Mouse (Mus musculus): ENCODE data around the gene Sphk1.
A peak's percentile ranks its signal among the peaks of the same experiment; 100 is the strongest.

Sphk1 gene

DNA sequence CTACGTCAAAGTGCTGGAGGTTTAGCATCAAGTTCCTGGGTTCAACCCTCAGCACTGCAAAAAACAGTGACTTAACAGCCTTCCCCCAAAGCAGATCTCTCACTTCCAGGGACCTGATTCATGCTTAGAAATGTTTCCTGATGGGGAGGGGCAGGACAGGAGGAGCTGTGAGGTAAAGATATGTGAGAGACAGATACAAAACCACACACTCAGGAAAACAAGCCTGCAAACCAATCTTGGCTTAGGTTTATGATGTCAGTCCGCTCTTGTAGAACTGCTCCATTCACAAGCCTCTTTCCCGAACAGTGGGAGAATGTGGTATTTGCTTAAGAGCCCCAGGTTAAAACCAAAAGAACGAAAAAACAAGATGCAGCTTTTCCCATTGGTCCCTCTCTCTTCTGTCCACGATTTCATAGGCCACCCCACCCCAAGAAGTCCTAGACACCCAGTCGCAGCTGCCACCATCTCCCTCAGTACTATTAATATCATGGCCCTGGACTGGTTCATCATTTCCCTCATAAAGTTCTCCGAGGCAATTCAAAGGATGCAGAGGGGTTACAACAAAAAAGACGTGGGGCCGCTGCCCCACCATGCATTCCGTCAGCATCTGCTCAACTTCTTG is 49.4 kb downstream of the Sphk1 start:
- DNase-seq (ENCODE audit: low spot score): no peak

DNA sequence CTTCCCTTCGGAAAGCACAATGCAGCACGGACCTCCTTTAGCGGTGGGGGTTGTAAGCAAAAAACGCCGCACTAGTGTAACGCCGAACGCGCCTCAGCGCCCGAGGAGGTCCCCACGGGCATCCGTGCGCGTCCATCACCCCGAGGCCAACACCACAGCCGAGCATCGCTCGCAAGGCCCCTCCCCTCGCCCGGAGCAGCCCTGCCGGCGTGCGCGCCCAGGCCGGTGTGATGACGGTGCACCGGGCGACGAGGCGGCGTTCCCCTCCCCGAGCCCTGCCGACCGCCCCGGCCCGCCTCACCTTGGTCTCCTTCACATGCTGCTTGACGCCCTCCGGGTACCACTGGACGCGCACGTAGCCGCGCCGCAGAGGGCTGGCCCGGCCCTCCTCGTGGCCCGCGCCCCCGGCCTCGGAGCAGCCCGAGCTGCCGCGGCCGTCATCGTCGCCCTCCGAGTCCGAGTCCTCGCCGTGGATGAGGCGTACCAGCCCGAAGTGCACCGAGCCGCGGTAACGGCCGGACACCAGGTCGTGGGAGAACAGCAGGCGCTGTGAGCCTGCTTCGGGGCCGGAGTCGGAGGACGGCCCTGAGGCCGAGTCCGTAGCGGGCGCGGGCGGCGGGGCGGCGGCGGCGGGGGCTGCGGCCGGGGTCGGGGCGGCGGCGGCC is 50.1 kb downstream of the Sphk1 start:
- peak; percentile 39 for DNase-seq (ENCODE audit: low spot score)

DNA sequence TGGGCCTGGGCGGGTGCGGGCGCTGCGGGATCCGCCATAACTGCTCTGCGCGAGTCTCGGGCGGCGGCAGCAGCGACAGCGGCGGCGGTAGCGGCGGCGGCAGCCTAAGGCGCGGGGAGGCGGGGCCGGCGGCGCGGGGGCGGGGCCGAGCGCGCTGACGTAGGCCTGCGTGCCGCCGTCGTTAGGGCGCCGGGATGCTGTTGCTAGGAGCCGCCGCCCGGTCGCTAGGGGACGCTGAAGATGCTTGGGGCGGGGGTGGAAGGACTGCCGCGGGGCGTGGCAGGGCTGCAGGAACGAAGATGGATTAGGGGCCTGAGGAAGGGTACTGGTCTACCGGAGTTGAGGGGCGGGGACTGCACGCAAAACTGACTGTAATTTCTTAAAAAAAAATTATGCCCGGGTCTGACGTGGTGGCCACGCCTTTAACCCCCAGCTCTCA is 50.7 kb downstream of the Sphk1 start, which contains the start of gene Ube2o:
TSS of gene Ube2o (minus strand) at position 72 of the 439 bp plus-strand sequence.
- peak; percentile 72 for DNase-seq (ENCODE audit: low spot score)

DNA sequence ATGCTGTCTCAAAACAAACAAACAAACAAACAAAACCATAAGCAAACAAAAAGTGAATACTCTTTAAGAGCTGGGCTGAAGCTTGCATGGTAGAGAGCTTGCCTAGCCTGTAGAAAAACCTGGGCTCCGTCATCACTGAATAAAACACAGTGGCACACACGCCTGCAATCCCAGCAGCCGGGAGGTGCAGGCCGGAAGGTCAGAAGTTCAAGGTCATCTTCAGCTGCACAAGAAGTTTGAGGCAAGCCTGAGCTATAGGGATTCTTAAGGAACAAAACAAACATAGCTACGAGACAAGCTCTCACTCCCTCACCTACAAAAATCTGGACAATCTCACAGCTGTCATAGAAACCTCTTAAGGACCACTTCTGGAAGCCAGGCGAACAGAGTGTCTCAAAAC is 55.0 kb downstream of the Sphk1 start:
- no peak for DNase-seq (ENCODE audit: low spot score)

All from ovary, adult 18-20 months (tissue).